Mouse (Mus musculus): Measurements from ENCODE around the gene F830045P16Rik.

Gene F830045P16Rik

DNA sequence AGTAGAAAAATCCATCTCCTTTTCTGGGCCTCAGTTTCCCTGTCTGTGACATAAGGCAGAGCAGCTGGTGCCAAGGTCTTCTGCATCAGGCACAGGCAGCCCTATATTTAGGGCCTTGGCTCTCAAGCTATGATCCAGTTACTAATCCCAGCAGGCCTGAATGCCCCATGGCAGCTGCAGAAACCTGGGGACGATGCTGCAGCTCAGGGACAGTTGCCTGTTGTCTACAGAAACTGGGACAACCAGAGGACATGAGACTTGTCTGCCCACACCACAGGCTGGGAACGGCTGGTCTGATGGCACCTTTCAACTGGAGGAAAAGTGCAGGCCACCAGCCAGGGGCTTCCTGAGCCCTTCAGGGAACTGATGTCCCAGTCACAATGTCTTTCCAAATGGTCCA lies at the start of gene F830045P16Rik:
Gene F830045P16Rik, minus strand, starts transcription at position 226 of the 400 bp plus-strand sequence.
- DNase-seq (ENCODE audit: inconsistent age in 2 of 2, low spot score in 1 of 2): no peak

DNA sequence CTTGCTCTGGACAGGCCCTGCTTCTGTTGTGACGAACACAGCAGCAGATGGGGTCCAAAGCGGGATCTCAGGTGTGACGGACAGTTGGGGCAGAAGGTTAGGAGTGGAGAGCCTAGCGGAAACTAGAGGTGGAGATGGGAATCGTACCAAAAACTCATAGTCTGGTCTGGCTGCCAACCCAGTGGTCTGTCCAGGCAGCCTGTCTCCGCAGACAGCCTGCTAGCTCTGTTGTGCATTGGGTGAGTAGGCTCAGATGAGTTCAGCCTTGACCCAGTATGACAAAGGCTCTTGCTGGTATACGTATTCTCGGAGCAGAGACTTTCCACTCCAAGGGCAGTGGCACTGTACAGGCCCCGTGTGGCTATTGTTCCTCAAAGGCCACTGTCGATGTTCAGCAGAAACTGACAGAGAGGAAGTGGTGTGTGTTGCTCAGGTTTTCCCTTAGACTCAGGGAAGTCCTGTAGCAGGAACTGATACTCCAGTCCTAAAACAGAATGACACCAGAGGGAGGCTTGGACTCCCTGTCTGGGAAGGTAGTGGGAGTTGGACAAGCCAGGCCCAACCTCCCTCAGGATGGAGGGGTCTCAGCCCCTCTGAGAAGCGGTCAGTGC lies 49.6 kb upstream of the F830045P16Rik start:
- peak; percentile 63 to 85 for DNase-seq (ENCODE audit: inconsistent age in 2 of 2, low spot score in 1 of 2)

DNA sequence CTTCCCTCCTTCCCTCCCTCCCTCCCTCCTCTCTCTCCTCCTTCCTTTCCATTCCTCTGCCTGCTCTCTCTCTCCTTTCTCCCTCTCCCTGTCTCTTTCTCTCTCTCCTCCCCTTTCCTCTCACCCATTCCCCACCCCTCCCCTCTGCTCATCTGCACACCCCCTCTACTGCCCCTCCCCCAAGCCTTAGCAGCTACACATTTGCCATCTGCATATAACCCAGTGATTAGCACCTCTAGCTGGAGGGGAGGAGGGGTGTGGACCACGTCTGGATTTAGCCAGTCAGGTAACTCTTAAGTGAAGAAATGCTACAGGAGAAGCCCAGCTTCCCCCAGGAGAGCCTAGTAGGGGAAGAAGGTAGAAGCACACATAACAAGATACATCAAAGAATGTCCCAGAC lies 48.5 kb upstream of the F830045P16Rik start:
- no peak for DNase-seq (ENCODE audit: inconsistent age in 2 of 2, low spot score in 1 of 2)

DNA sequence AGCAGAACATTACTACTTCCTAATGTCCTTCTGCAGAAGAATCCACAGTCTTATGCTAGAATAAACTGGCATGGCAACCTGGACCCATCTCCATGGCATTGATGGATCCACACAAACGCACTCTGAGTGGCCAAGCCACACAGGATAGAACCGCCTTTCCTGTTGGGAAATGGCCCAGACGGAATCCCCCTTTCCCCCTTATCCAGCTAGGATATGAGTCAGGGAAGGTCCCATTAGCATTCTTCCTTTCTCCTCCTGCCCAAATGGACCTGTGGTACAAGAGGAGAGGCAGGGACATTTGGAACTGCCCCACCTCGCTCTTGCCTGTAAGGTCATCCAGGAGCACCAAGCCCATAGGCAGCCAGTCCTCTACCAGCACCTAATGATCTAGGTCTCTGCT lies 45.9 kb upstream of the F830045P16Rik start:
- DNase-seq (ENCODE audit: inconsistent age in 2 of 2, low spot score in 1 of 2): peak in 1 of 2 experiments; percentile 63

DNA sequence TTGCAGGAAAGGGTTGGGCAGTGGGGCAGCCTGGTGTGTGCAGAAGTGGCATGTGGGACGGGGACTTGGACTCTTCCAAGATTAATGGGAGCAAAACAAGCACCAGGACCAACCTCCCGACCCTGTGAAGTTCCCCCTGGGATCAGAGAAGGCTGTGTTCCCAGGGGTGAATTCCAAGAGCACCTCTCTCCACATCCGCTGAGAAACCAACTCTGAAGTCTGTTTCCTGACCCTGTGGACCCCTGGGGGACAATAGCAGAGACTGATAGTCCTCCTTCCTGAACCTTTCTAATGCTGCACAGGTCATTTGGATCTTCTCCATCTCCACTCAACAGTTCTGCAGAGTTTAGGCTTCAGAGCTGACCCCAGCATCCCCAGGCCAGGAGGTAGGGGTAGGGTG lies 45.4 kb upstream of the F830045P16Rik start:
- DNase-seq (ENCODE audit: inconsistent age in 2 of 2, low spot score in 1 of 2): peak; percentile 64 to 77

DNA sequence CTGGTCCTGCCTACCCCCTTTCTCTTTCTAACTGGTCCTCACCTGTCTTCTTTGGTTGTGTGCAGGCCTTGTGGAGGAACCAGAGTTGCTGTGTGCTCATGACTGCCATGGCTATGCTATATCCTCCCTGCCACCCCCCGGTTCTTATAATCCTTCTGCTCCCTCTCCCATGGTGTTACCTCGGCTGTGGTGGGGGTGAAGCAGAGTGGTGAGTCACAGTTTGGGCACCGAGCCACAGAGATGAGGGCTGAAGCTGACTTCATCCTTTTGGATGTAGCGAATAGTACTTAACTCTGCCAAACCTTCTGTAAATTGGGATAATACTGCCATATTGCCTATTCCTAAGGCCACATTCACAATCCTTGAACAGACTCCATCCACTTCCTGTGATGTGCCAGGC lies 44.3 kb upstream of the F830045P16Rik start:
- peak; percentile 71 to 85 for DNase-seq (ENCODE audit: inconsistent age in 2 of 2, low spot score in 1 of 2)

DNA sequence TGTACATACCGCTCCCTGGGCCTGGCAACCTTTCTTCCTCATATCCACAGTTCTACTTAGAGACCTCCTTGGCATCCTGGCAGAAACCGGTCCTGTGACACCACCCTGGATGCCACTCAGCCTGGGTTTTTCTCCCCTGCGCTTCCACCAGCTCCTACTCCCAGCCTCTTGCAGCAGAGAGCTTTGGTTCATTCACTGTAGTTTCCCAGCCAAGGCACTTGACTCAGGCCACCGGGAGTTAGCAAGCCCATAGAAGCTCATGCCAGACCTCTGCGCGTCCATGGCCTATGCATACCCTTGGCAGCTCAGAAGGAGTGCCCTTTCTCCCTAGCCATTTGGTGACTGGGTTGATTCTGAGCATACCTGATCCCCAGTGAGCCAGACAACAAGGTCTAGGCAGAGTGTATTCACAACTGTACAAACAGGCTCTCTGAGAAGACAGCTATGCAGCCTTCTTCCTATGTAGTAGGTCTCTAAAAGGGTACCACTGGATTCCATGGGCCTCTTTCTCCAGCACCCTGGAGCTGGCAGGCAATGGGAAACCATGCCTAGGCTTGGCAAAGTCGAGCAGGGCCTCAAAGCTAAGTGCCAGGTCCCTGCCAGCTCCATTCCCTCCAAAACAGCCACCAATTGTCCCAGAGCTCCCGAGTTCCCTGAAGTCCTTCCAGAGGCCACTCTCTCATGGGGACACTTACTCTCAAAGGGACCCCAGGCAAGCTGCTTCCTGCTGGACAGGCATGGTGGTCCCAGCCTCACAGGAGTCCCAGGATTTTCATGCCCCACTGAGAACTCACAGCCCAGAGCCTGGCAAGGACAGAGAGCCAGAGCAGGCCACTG lies 40.4 kb upstream of the F830045P16Rik start:
- peak in 1 of 2 experiments; percentile 51 for DNase-seq (ENCODE audit: inconsistent age in 2 of 2, low spot score in 1 of 2)

DNA sequence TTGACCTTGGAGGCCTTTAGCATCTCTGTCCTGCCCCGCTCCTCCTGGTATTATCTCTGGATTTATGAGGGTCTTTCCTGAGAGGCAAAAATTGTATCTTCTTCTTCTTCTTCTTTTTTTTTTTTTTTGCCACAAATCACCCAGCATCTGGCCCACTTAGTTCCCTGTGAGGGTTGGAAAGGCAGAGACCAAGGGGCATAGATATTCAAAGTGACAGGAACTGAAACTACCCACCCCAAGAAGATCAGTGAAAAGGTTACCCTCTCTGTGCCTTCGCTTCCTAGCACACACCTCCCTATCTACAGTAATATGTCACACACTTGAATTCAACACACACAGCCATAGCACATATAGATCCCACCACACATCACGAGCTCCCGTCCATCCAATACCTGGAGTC lies 38.7 kb upstream of the F830045P16Rik start:
- DNase-seq (ENCODE audit: inconsistent age in 2 of 2, low spot score in 1 of 2): no peak

DNA sequence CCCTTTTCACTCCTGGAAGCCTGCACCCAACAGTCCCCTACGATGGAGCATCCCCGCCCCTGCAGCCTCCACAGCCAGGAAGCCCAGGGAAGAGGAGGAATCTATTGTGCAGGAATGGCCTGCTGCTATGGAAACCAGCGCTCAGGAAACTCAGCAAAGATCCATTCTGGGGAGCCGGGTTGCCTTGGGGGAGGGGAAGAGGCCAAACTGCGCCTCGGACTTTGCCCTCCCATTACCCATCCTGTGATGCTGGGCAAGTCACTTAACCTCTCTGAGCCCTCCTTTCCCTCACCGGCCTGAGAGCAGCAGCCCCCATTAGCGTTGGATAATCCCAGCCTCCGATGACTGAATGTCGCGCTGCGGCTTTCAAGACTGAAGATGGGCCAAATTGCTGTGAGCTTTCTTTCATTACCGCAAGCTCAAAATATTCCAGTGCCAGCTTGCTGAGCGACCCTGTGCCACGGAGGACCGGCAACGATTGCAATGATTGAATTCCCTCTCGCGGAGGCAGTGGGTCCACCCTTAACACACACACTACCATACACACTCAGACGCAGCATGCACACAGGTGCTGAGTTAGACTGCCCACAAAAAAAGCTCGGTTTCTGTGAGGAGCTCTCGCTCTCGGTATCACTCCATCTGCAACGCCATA lies 38.1 kb upstream of the F830045P16Rik start:
- DNase-seq (ENCODE audit: inconsistent age in 2 of 2, low spot score in 1 of 2): peak in 1 of 2 experiments; percentile 38

DNA sequence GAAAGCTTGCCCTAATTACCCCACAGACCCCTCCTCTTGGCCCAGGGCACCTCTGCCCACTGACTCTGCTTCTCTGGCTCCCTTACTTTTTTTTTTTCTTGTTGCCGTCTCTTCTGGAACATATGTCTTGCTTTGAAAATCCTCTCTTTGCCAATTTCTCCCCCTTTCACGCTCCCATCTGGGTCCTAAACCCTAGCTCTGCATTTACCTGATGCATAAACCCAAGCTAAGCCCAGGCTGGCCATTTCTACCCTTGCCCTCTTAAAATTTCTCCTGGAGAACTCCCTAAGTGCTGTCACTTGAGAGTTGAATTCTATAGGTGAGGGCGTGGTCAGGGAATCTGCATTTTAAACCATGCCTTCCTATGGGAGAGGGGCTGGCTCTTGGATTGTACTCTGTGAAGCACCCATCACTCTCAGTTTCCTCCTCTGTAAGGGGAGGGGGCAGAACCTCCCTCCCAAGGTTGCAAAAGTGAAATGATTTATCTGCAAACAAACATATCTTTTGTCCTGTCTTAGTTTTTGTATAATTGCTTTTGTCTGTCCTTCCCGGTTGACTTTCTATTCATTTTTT lies 37.4 kb upstream of the F830045P16Rik start:
- no peak for DNase-seq (ENCODE audit: inconsistent age in 2 of 2, low spot score in 1 of 2)

DNA sequence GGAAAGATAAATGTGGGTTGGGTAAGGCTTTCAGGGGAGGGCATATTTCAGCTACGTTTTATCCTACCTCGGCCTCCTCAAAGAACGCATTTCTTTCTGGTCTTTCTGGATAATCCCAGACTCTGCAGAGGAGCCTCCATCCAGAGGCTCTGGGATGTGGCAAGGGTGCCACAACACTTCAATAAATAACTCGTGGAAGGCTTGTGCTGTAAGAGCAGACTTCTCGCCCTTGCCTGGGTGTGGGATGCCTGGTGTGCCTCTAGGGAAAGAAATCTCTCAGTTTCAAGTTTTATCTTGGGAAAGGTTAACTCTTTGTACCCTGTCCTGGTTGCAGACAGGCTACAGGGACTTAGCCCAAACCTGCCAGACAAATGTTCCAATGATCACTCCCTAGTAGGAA lies 33.2 kb upstream of the F830045P16Rik start:
- DNase-seq (ENCODE audit: inconsistent age in 2 of 2, low spot score in 1 of 2): no peak

DNA sequence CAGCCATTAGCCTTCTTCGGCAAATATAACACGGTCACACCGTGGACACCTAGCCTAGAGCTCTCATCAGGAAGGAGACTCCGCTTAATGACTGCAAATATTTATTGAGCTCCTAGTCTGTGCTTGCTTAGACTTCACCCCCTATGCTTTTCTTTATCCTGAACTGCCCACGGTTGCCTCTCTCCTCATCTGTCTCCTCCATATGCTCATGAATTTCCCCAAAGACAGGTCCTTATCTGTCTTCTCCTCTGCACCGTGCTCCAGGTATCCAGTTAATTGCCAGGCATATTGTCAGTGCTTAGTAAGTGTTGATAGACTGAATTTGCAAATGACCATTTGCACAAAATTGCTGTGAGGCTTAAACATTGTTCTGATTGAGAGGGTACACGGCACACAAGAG lies 32.7 kb upstream of the F830045P16Rik start:
- no peak for DNase-seq (ENCODE audit: inconsistent age in 2 of 2, low spot score in 1 of 2)

DNA sequence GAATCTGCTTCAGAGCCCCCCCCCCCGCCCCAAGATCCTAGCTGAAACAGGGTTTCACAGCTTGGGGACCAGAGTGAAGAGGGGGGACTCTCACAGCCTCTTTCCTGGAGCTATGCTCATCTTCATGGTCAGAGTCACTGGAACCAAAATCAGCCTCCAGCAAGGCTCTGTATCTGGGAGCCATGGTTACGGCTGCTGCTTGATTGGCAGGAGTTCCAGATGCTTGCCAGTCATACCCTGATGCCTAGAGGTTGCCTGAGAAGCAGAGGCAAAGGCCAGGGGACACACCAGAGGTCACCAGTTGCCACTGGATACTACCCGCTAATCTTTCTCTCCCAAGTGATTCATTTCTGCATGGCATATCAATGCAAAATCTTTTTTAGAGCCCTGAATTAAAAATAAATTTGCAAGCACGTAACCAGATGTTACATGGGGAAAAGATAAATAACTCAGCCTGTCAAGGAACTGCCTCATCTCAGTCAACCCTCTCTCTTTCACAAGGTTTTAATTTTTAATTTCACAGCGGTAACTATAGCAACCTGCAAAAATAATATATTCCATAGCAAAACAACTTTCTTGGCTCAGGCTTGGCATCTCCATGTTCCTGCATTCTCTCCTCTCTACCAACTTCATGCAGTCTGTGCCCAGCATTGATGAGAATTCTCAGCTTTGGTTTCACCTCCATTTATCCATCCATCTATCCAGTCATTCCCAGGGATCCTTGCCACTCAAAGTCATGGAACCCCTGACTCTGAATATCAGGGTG lies 27.7 kb upstream of the F830045P16Rik start:
- no peak for DNase-seq (ENCODE audit: inconsistent age in 2 of 2, low spot score in 1 of 2)

DNA sequence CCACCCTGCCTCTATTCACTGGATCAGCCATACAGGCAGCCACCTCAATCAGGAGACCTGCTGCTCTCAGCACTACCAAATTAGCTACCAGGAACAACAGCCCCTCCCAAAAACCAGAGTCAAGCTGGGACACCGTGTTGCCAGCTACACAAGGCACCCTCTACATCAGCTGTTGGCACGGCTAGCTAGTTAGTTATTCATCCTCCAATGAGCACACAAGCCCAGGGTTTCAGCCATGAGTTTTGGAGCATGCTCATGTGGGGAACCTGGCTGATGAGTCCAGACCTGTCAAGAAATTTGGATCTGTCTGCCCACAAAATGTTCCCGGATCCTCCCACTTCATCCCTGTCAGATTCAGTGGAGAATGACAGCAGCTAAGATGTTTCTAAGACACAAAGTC lies 25.4 kb upstream of the F830045P16Rik start:
- no peak for DNase-seq (ENCODE audit: inconsistent age in 2 of 2, low spot score in 1 of 2)

DNA sequence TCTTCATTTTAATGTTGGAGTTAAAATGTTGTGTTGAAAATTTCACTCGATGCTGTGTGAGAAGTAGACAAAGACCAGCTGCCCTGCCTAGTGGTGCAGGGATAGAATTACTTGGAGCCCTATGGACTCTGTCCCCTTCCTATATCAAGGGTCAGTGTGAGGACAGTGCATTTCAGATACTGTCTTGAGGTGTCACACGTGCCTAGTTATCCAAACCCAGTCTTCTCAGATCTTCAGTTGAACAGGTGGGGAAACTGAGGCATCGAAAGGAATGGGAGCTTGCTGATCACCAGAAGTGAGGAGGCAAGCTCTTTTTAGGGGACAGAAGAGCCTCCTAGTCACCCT lies 22.4 kb upstream of the F830045P16Rik start:
- no peak for DNase-seq (ENCODE audit: inconsistent age in 2 of 2, low spot score in 1 of 2)

DNA sequence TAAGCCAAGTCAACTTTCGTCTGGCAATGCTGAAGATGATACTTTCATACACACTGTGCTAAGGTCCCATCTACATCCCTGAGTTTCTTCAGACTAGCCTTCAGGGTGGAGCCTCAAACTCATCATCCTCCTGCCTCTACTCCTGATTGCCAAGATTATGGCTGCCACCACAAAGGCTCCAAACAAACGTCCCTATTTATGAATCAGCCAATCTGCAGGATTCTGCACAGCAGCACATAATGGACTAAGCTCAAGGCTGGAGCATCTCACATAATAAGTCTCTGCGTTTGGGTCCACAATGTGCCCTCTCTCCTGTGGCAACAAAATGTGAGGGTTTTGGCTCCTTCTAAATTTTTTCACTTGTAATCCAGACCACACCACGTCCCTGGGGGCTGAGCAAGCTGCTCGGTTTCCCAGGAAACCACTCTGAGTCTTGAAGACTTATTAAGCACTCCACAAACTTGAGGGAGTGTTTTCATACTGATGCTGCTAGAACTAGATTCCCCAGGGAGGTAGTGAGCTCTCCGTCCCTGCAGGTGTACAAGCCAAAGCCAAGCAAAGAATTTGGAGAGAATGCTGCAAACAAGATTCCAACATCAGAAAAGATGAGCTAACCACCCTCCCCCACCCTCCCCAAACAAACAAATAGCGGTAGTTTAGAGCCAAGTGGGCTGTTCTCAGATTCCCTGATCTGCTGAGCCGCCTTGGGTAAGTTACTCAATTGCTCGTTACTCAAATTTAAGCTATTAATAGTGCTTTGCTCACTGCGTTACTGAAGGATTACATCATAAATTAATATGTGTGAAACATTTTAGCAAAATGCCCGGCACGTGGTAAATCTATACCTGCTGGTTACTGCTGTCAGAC lies 21.8 kb upstream of the F830045P16Rik start:
- DNase-seq (ENCODE audit: inconsistent age in 2 of 2, low spot score in 1 of 2): no peak

DNA sequence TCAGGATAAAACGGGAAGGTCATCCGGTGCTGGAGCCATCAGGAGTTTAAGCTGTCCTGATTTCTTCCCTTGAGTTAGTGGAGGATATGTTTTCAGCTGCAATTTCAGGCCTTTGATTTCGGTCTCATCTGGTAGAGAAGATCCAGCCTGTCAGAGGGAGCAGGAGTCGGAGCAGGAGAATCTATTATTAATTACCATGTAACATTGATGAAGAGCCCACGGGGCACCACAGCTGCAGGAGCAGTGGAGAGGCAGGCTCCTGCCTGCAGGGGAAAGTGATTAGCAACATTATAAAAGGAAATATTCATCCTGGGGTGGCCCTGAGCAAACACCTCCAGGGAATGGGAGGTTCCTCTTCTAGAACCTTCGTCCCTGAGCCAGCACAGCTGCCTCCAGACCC lies 19.7 kb upstream of the F830045P16Rik start:
- no peak for DNase-seq (ENCODE audit: inconsistent age in 2 of 2, low spot score in 1 of 2)

DNA sequence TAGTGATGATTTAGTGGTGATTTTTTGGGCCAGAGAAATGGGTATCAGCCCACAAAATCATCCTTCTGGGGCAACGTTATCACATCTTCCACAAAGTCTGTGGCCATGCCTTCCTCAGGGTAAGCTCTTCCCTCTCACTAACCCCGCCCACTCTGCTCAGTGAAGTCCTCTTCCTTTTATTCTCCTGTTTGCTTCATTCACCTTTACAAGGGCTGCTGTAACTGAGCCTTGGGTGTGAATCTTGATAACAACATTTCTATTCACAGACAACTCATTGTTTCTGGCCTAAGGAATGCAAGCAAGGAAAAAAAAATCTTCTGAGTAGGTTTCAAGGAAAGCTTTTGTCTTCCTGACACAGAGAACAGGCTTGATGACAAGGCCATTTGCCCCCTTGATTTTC lies 14.4 kb upstream of the F830045P16Rik start:
- no peak for DNase-seq (ENCODE audit: inconsistent age in 2 of 2, low spot score in 1 of 2)

DNA sequence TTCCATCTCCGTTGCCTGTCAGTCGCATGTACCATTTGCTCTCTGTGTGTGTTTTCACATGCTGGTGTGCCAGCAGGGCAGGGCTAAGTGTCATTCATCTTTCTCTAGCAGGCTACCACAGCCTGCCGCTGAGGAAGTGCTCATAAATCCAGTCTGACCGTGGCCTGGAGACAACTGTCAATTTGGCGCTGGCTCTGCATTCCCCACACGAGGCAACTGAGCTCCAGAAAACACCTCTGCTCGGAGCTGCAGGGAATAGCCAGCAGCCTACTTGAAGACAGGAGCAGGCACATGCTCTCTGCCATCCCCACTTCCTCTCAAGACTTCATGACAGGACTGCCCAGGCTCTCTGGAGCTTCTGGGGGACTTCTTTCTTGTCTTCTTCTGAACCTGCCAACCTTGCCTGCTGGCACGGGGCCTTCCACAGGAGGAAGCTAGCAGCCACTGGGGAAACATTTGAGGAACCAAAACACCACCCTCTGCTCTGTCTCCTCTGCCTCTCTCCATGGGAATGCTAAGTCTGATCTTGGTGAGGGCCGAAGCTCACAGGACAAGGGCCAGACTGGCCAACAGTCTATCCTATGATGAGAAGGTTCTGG lies 13.2 kb upstream of the F830045P16Rik start:
- DNase-seq (ENCODE audit: inconsistent age in 2 of 2, low spot score in 1 of 2): peak in 1 of 2 experiments; percentile 42

DNA sequence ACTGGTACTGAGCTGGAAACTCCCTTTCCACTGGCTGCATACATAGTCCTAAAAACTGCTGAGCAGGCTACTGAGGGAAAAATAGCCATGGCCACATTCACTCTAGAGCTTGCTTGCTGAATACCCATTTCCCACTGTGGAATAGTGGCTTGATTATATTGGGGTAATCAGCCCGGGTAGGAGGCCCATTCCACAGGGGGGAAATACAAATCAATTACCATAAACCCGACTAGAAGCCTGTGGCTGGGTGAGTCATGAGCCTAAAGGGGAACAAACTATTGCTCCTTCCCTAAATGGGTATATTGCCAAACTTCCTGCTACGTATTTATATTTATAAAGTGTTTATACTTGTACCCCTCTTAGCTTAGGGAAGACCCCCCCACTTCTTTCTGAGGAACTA lies 10.4 kb upstream of the F830045P16Rik start:
- no peak for DNase-seq (ENCODE audit: inconsistent age in 2 of 2, low spot score in 1 of 2)

Data from adrenal gland, adult (tissue).